Mouse (Mus musculus) fibroblast of lung, adult 2 months (primary cell): ENCODE data around the gene Psd4.
A peak's percentile ranks its signal among the peaks of the same experiment; 100 is the strongest.

Experiments used
- DNase-seq: peaks from one replicate; pipeline ENCODE4 v3.0.0-alpha.2; 2011; ENCODE audit warnings: low read depth

Gene Psd4

GRCm38 (mm10) chr2:24435699-24436098, 68.3 kb downstream of the Psd4 start:
- DNase-seq: no peak

DNA sequence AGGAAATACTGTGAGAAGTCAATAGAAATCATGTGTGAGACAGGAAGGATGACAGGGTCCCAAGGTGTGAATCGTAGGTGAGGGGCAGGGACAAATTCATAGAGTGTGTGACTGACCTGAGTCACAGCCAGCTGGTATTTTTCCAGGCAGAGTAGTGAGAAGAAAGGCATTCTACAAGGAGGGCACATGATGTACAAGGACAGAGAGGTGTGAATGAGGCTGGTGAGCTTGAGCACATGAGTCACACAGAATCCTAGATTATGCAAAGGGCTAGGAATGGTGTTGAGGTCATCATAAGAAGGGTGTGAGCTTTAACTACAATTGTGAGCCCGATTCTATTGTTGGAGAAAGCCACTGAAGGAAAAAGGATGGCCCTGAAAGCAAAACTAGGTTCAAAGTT, 72.7 kb downstream of the Psd4 start:
- no peak for DNase-seq

GRCm38 (mm10) chr2:24441899-24442298, 74.5 kb downstream of the Psd4 start:
- DNase-seq: no peak

GRCm38 (mm10) chr2:24442303-24442925, 75.0 kb downstream of the Psd4 start:
- DNase-seq: no peak

DNA sequence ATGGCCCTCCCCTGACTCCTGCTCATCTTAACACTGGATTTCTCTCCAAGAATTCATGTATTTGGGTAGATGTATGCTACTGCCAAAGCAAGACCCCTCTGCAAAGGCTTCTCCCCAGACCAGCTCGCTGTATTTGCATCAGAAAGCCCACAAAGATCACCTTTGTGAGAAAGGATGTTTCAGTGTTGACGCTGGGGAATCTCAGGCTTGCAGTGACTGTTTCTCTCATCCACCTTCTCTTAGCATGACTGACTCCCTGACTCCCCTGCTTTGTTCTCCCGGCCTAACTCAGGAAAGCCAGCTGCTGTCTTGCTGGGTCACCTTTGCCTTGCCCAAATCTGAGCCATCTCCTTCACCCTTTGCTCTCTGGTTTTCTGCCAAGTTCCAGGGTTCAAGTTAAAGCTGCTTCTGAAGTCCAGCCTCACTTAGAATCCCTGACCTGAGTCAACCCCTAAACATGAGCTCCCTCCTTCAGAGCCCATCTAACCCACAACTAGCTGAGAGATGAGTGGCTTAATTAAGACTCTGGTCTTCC, 75.9 kb downstream of the Psd4 start:
- DNase-seq: no peak

GRCm38 (mm10) chr2:24449111-24449510, 81.7 kb downstream of the Psd4 start:
- no peak for DNase-seq

DNA sequence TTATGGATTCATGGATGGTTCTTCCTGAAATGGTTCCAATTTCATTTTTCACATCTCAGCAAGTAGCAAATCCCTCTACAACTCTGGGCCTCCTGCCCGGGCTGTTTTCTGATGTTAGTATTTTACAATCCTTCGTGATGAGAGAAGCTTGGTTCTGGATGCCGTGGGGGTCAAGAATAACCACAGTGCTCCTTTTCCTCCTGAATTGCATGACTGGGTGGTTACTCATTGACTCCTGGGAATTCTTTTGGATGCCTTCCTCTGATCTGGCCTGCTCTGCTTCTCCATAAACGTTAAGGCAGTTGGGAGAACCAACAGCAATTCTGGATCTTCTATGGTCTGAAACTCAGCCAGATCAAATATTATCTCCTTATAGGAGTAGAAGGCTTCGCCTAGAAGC, 85.8 kb downstream of the Psd4 start:
- peak; percentile 97 for DNase-seq

- DNase-seq: no peak
Measured at GRCm38 (mm10) chr2:24454429-24455011, 87.1 kb downstream of the Psd4 start.

DNA sequence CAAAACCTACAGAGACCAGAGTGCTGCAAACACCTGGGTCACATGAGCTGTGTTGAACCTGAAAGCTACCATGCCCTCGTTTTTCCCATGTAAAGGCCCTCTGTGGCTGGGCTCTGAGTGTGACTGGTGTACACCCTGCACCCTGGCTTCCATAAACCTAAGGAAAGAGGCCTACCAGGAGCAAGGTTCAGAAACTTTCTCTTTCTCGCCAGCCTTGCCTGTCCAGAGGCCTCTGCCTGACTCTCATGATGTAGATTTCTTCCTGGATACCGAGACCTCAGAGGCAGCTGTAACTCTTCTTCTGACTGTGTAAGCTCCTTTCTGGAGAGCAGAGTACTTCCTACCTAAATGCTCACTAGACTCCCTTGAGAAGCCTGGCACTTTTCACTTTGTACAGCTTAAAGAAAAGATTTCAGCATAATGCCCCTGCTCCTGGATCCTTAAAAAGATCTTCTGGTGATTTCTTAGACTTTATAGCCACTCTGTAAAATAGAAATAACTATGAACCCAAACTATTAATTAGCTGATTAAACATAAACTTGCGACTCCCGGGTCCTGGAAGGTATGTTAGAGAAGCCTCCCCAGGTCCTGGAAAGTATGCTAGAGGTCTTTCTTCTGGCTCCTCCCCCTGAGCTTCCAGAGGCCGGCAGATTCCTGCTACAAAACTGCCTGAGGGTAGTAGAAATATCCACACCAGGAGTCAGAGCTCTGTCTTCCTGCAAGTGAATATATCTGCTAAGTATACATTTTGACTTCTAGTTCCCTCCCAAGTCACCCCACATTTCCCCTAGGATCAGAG, 87.9 kb downstream of the Psd4 start:
- DNase-seq: no peak

DNA sequence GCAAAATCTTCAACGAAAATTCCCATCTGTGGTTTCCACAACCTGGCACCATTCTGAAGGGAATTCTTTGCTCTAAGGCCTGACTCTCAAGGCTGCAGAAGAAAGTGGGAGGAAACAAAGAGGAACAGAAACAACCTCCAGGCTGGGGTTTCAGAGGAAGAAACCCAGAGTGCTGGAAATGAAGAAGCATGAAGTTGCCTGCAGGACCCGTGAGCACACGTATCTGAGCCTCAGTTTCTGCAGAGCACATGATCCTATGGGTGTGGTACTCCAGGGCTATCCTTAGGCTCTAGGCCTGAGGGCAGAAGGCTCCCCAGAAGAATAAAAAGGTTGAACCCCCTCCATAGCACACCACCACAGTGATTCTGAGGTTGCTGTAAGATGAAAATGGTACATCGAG, 89.5 kb downstream of the Psd4 start:
- no peak for DNase-seq

- DNase-seq: no peak
Measured at GRCm38 (mm10) chr2:24460112-24460807, 92.9 kb downstream of the Psd4 start.

- DNase-seq: no peak
Measured at GRCm38 (mm10) chr2:24460808-24461127, 93.4 kb downstream of the Psd4 start.
